Mouse (Mus musculus) CH12.LX (cell line): ENCODE data around the gene Etv1. TPM values are rescaled to one million over a fixed set of nuclear protein-coding genes. Genes with fewer than 3 reads are reported as not detected.
A peak's percentile ranks its signal among the peaks of the same experiment; 100 is the strongest.

Experiments used
- DNase-seq: peaks from one replicate; pipeline ENCODE4 v3.0.0-alpha.2; 2013; ENCODE audit errors: extremely low read depth
- H3K27ac ChIP-seq: 2 replicates; pipeline ENCODE4 v1.5.1; 2012; ENCODE audit warnings: low read depth, mild to moderate bottlenecking, control low read depth, moderate library complexity; ENCODE audit not compliant: insufficient read depth
- H3K27me3 ChIP-seq: replicated peaks from 2 replicates; pipeline ENCODE3; 2012; ENCODE audit warnings: inconsistent platforms
- H3K36me3 ChIP-seq, 2 experiments: replicated peaks in 1 of 2; 2 replicates each; pipeline versions ENCODE3 to v1.6.1; 2012; ENCODE audit warnings: inconsistent platforms in 1 of 2, low read length in 1 of 2, mild to moderate bottlenecking in 1 of 2, mixed read lengths in 1 of 2, moderate library complexity in 1 of 2; ENCODE audit not compliant: control insufficient read depth in 1 of 2, insufficient read depth in 1 of 2
- H3K4me1 ChIP-seq, 2 experiments: 2 replicates each; pipeline ENCODE4 v1.6.1; 2012; ENCODE audit warnings: inconsistent platforms in 1 of 2, moderate library complexity in 1 of 2; ENCODE audit not compliant: insufficient read depth in 2 of 2, control insufficient read depth in 1 of 2
- H3K4me2 ChIP-seq: 2 replicates; pipeline ENCODE4 v1.6.1; 2012; ENCODE audit warnings: low read depth, mild to moderate bottlenecking, control low read depth; ENCODE audit not compliant: poor library complexity, insufficient read depth, severe bottlenecking
- H3K4me3 ChIP-seq, 3 experiments: fragments of 150-350 bp in 1 of 3; sonication (generic) in 1 of 3; replicated peaks in 1 of 3; 2 replicates each; pipeline versions ENCODE3 to v1.5.1; 2011 to 2012; ENCODE audit warnings: low read depth in 2 of 3, low read length in 2 of 3, mild to moderate bottlenecking in 2 of 3, moderate library complexity in 2 of 3, control low read depth in 1 of 3, improper control_type of control experiment in 1 of 3, inconsistent platforms in 1 of 3, mixed read lengths in 1 of 3; ENCODE audit not compliant: poor library complexity in 1 of 3
- H3K79me2 ChIP-seq: replicated peaks from 2 replicates; pipeline ENCODE4 v1.6.1; 2012; ENCODE audit warnings: mild to moderate bottlenecking, moderate library complexity; ENCODE audit not compliant: control insufficient read depth, poor library complexity, insufficient read depth, severe bottlenecking; ENCODE audit errors: extremely low read depth
- H3K9ac ChIP-seq: 2 replicates; pipeline ENCODE4 v1.6.1; 2012; ENCODE audit warnings: low read depth, mild to moderate bottlenecking, control low read depth, moderate library complexity; ENCODE audit not compliant: insufficient read depth
- H3K9me3 ChIP-seq: replicated peaks from 2 replicates; pipeline ENCODE3; 2012; ENCODE audit warnings: low read length, inconsistent platforms, mixed read lengths
- BHLHE40 ChIP-seq: IDR thresholded peaks from 2 replicates; pipeline ENCODE4 v1.6.1; 2011; ENCODE audit warnings: mild to moderate bottlenecking, low read depth, low read length, improper control_type of control experiment
- CHD2 ChIP-seq: IDR thresholded peaks from 2 replicates; pipeline ENCODE4 v1.6.1; 2011; ENCODE audit warnings: low read length, improper control_type of control experiment
- E2F4 ChIP-seq: IDR thresholded peaks from 2 replicates; pipeline ENCODE4 v1.6.1; 2011; ENCODE audit warnings: low read depth, low read length, improper control_type of control experiment; ENCODE audit not compliant: insufficient replicate concordance
- EP300 ChIP-seq: IDR thresholded peaks from 2 replicates; pipeline ENCODE4 v1.6.1; 2011; ENCODE audit warnings: low read length, improper control_type of control experiment
- ETS1 ChIP-seq: conservative IDR thresholded peaks from 2 replicates; pipeline ENCODE4 v1.6.1; 2012; ENCODE audit warnings: low read depth, mild to moderate bottlenecking, inconsistent platforms, low read length, improper control_type of control experiment, moderate library complexity
- GABPA ChIP-seq: IDR thresholded peaks from 2 replicates; pipeline ENCODE4 v1.6.1; 2012; ENCODE audit warnings: low read depth, low read length, improper control_type of control experiment, inconsistent platforms; ENCODE audit not compliant: insufficient replicate concordance
- HCFC1 ChIP-seq: IDR thresholded peaks from 2 replicates; pipeline ENCODE4 v1.6.1; 2012; ENCODE audit warnings: low read depth, mild to moderate bottlenecking, inconsistent platforms, low read length, improper control_type of control experiment
- IRF4 ChIP-seq: IDR thresholded peaks from 2 replicates; pipeline ENCODE4 v1.6.1; 2014; ENCODE audit warnings: low read depth, mild to moderate bottlenecking, inconsistent platforms, low read length, improper control_type of control experiment
- JUN ChIP-seq: IDR thresholded peaks from 2 replicates; pipeline ENCODE4 v1.6.1; 2011; ENCODE audit warnings: low read depth, mild to moderate bottlenecking, low read length, improper control_type of control experiment, moderate library complexity; ENCODE audit not compliant: insufficient read depth
- JUND ChIP-seq: conservative IDR thresholded peaks from 2 replicates; pipeline ENCODE4 v1.6.1; 2011; ENCODE audit warnings: low read depth, low read length, improper control_type of control experiment
- KAT2A ChIP-seq: IDR thresholded peaks from 2 replicates; pipeline ENCODE4 v1.6.1; 2012; ENCODE audit warnings: low read length, improper control_type of control experiment, inconsistent platforms; ENCODE audit not compliant: insufficient replicate concordance
- MAFK ChIP-seq: IDR thresholded peaks from 2 replicates; pipeline ENCODE4 v1.6.1; 2011; ENCODE audit warnings: low read length, improper control_type of control experiment; ENCODE audit not compliant: insufficient replicate concordance
- MAX ChIP-seq: IDR thresholded peaks from 2 replicates; pipeline ENCODE4 v1.6.1; 2011; ENCODE audit warnings: low read length, improper control_type of control experiment
- MEF2A ChIP-seq: IDR thresholded peaks from 2 replicates; pipeline ENCODE4 v1.6.1; 2014; ENCODE audit warnings: low read depth, mild to moderate bottlenecking, inconsistent platforms, low read length, improper control_type of control experiment, borderline replicate concordance
- MXI1 ChIP-seq: IDR thresholded peaks from 2 replicates; pipeline ENCODE4 v1.6.1; 2011; ENCODE audit warnings: mild to moderate bottlenecking, low read depth, low read length, improper control_type of control experiment
- MYC ChIP-seq: IDR thresholded peaks from 2 replicates; pipeline ENCODE4 v1.6.1; 2011; ENCODE audit warnings: low read depth, mild to moderate bottlenecking, improper control_type of control experiment, low read length
- NELFE ChIP-seq: IDR thresholded peaks from 2 replicates; pipeline ENCODE4 v1.6.1; 2011; ENCODE audit warnings: low read depth, low read length, improper control_type of control experiment
- NRF1 ChIP-seq: IDR thresholded peaks from 2 replicates; pipeline ENCODE4 v1.6.1; 2014; ENCODE audit warnings: low read depth, mild to moderate bottlenecking, inconsistent platforms, low read length, improper control_type of control experiment, moderate library complexity
- PAX5 ChIP-seq: IDR thresholded peaks from 2 replicates; pipeline ENCODE4 v1.6.1; 2012; ENCODE audit warnings: low read length, inconsistent platforms, mixed read lengths
- POLR2A ChIP-seq: IDR thresholded peaks from 2 replicates; pipeline ENCODE4 v1.6.1; 2011; ENCODE audit warnings: low read depth, mild to moderate bottlenecking, improper control_type of control experiment, low read length
- POLR2AphosphoS2 ChIP-seq: IDR thresholded peaks from 2 replicates; pipeline ENCODE4 v1.6.1; 2011; ENCODE audit warnings: low read depth, low read length, improper control_type of control experiment
- RCOR1 ChIP-seq: conservative IDR thresholded peaks from 2 replicates; pipeline ENCODE4 v1.6.1; 2012; ENCODE audit warnings: low read depth, mild to moderate bottlenecking, inconsistent platforms, low read length, improper control_type of control experiment
- SIN3A ChIP-seq: IDR thresholded peaks from 2 replicates; pipeline ENCODE4 v1.6.1; 2012; ENCODE audit warnings: low read length, improper control_type of control experiment, inconsistent platforms
- SMC3 ChIP-seq: IDR thresholded peaks from 2 replicates; pipeline ENCODE4 v1.6.1; 2011; ENCODE audit warnings: low read depth, low read length, improper control_type of control experiment
- TCF12 ChIP-seq: IDR thresholded peaks from 2 replicates; pipeline ENCODE4 v1.6.1; 2014; ENCODE audit warnings: low read depth, mild to moderate bottlenecking, inconsistent platforms, low read length, improper control_type of control experiment
- ZMIZ1 ChIP-seq: IDR thresholded peaks from 2 replicates; pipeline ENCODE4 v1.6.1; 2012; ENCODE audit warnings: low read depth, mild to moderate bottlenecking, inconsistent platforms, low read length, improper control_type of control experiment
- ZNF384 ChIP-seq: IDR thresholded peaks from 2 replicates; pipeline ENCODE4 v1.6.1; 2012; ENCODE audit warnings: low read depth, low read length, improper control_type of control experiment, inconsistent platforms
- dilution Hi-C: fragments of 300-500 bp; cut with MboI; formaldehyde crosslinking; loops from 2 replicates; pipeline ENCODE4 v1.14.3; 2020; ENCODE audit warnings: low sequenced_read_pairs; ENCODE audit not compliant: extremely low pct_unique_long_range_greater_than_20kb, extremely low pct_ligation_motif_present
- in situ Hi-C: fragments of 300-500 bp; cut with MboI; formaldehyde crosslinking; loops from 3 replicates; pipeline ENCODE4 v1.14.3; 2019; ENCODE audit warnings: low sequenced_read_pairs, low pct_ligation_motif_present, low pct_unique_long_range_greater_than_20kb, mixed read lengths
- polyA plus RNA-seq: library from polyadenylated mRNA; unstranded; fragments of >175 nt; gene quantifications from 2 replicates; pipeline ENCODE4 v1.2.1, GENCODE M21; 2012; ENCODE audit warnings: low read depth; ENCODE audit not compliant: insufficient read length
- total RNA-seq, 2 experiments: library from RNA; depleted of rRNA; stranded (reverse); fragments of 300-350 nt in 1 of 2; fragments of >200 nt in 1 of 2; gene quantifications; 2 replicates each; pipeline ENCODE4 v1.2.3; 2012 to 2014

The Etv1 gene
- total and polyA plus RNA-seq, 3 experiments = 3.4 to 5.4 (median 4.4) TPM

DNA sequence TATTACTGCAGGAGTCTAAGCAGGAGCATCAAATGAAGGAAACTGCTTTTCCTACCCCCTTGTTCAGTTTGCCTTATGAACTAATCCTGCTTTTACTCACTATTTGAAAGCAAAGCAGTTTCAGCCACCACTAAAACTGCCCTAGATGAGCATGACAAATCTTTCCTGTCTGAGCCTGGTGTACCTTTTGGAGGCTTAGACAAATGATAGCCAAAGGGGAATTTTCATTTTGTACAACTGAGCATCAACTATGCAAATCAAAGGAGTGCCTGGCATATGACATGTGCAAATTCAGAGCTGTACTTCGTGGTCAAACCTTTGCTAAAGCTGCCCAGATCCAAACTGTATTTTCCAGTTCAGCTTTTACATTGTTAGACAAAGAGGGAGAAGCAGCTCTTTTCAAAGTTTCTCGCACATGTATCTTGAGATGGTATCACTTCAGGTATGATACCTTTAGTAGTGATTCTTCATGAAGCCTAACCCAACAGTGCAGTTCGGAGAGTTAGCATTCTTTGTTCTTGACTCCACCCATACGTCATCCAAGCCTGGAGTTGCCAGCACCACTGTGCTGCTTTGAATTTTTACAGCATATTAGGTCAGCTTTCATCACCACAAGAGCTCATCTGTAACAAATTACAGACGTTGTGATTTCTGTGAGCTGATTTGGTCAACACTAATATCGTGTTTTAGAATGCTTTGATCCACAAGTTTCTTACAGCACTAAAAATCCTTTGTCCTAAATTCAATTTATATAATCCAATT, 68.5 kb downstream of the Etv1 start (continued):
- TF ChIP-seq MAX (peak; percentile 86), NELFE (no peak), JUND (peak; percentile 29), ETS1 (peak; percentile 86), MXI1 (peak; percentile 84), KAT2A (no peak), SMC3 (peak; percentile 4; the same call in 1 of the 2 replicates), PAX5 (no peak), POLR2A (no peak), CHD2 (peak; percentile 69)

DNA sequence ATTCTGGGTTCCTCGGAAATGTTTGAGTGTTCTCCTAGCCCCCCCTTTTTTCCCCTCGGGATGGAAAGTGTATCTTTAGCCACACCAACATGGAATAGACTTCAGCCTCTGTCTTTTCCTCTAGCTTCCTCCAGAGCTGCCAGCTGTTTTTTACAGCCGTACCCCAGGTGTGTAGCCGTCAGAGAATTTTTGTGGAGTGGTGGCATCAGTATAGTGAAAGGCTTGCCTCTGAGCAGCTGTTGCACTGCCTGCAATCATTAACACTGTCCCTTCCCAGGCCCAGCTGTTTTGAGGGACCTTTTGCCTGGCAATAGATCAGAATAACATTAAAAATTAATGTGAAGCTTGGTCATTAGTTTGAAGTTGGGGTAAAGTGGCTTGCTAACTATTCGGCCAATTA, 70.8 kb downstream of the Etv1 start:
- dilution Hi-C loops = no loop called here

DNA sequence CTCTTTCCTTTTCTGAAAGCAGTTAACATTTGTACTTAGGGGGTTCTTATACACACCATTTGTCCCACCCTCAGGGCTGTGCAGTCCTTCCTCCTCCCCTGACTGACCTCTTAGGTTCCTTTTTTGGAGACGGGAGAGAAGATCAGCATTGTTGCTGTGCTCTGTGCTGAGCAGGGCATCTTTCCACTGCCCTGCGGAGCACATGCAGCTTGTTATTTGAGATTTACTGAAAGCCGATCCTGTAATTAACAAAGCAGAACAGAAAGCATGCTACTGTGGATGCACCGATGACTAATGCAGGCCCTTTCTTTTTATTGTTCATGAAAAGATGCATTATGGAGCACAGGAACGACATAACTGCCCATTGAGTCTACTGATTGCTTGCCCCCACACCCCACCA, 75.1 kb downstream of the Etv1 start:
- Histone ChIP-seq H3K27me3 (no peaks in the 10 kb centered on the region), H3K79me2 (no peaks in the 10 kb centered on the region), H3K9ac (no peak overlapping the region), H3K4me1 (peaks cover 3 to 20% of the 10 kb centered on the region in 2 experiments), H3K36me3 (peaks cover 0 to 4% of the 10 kb centered on the region in 2 experiments), H3K4me2 (no peak overlapping the region), H3K27ac (no peak overlapping the region)
- DNase-seq = no peak
- no peak for TF ChIP-seq MEF2A
- no peak for TF ChIP-seq SMC3
- TF ChIP-seq RCOR1 = no peak
- TF ChIP-seq E2F4 = no peak
- no peak for TF ChIP-seq MAX
- no peak for TF ChIP-seq NRF1
- no peak for TF ChIP-seq NELFE
- no peak for TF ChIP-seq POLR2AphosphoS2
- TF ChIP-seq KAT2A = no peak
- no peak for TF ChIP-seq BHLHE40
- TF ChIP-seq CHD2 = no peak
- TF ChIP-seq JUN = no peak
- no peak for TF ChIP-seq EP300
- TF ChIP-seq ETS1 = no peak
- no peak for TF ChIP-seq ZMIZ1
- TF ChIP-seq TCF12 = no peak
- TF ChIP-seq PAX5 = no peak
- TF ChIP-seq, all 38 proteins: peak for 0
- in situ Hi-C loops = no loop called here
- Histone ChIP-seq H3K9me3 (no peaks in the 10 kb centered on the region), H3K4me3 (no peak overlapping the region)
- dilution Hi-C loops = no loop called here

More for the DNA sequence above, 70.8 kb downstream of the Etv1 start:
- Histone ChIP-seq H3K9me3 (no peaks in the 10 kb centered on the region), H3K4me1 (peaks cover 6 to 53% of the 10 kb centered on the region in 2 experiments), H3K4me3 (no peak overlapping the region), H3K36me3 (no peaks in the 10 kb centered on the region), H3K27me3 (no peaks in the 10 kb centered on the region), H3K9ac (no peak overlapping the region), H3K79me2 (no peaks in the 10 kb centered on the region), H3K4me2 (no peak overlapping the region), H3K27ac (no peak overlapping the region)
- no peak for TF ChIP-seq MYC
- TF ChIP-seq ZNF384 = no peak
- TF ChIP-seq MAX = no peak
- TF ChIP-seq PAX5 = no peak
- no peak for TF ChIP-seq JUND
- TF ChIP-seq JUN = no peak
- no peak for TF ChIP-seq IRF4
- no peak for TF ChIP-seq NELFE
- no peak for TF ChIP-seq GABPA
- no peak for TF ChIP-seq RCOR1
- no peak for TF ChIP-seq MAFK
- TF ChIP-seq CHD2 = no peak
- no peak for TF ChIP-seq SIN3A
- TF ChIP-seq HCFC1 = no peak
- no peak for TF ChIP-seq ETS1
- no peak for DNase-seq
- in situ Hi-C loops = no loop called here
